Mouse (Mus musculus): ENCODE results near the gene Mrm1.

GRCm38 (mm10) chr11:84790383-84790782 is 28.9 kb downstream of the Mrm1 start:
- TF ChIP-seq CTCF (IDR thresholded peaks at IDR 0.05; ENCODE audit: low read depth), result no peak
- no peak for TF ChIP-seq EP300 (IDR thresholded peaks at IDR 0.05; ENCODE audit: low read depth)

Measured in heart, postnatal 0 days (tissue).